Mouse (Mus musculus) layer of hippocampus, postnatal 10 days (tissue): ENCODE measurements at regions not wholly inside any gene's neighbourhood (a gene's known extent, or its start where the extent isn't known, plus 50 kb on each side); places are given as distances from the start of the nearest gene placed in this dataset.
"Not testable (repeated sequence)": the region's sequence is repeated elsewhere in the genome, so short reads cannot be mapped to it uniquely, and the experiment has no call there.

Source experiments
- DNase-seq, 2 experiments: peaks; one replicate each; pipeline ENCODE4 v3.0.0; 2021; ENCODE audit warnings: low spot score in 2 of 2

GRCm38 (mm10) chr12:5956141-5956540 lies 580.7 kb upstream of the Klhl29 start:
- no peak for DNase-seq

GRCm38 (mm10) chr12:5955564-5955963 lies 580.1 kb upstream of the Klhl29 start:
- no peak for DNase-seq

- DNase-seq: no peak
Measured at GRCm38 (mm10) chr12:5943346-5943925, 568.0 kb upstream of the Klhl29 start.

GRCm38 (mm10) chr12:5921262-5921661 lies 545.8 kb upstream of the Klhl29 start:
- no peak for DNase-seq

- DNase-seq: no peak
Measured at GRCm38 (mm10) chr12:5918030-5918429, 542.5 kb upstream of the Klhl29 start.

- no peak for DNase-seq
Measured at GRCm38 (mm10) chr12:5906251-5906650, 530.8 kb upstream of the Klhl29 start.

GRCm38 (mm10) chr12:5891786-5892185 lies 516.3 kb upstream of the Klhl29 start:
- DNase-seq: not testable (repeated sequence)

GRCm38 (mm10) chr12:5866701-5867100 lies 491.2 kb upstream of the Klhl29 start:
- no peak for DNase-seq

GRCm38 (mm10) chr12:5859795-5860194 lies 484.3 kb upstream of the Klhl29 start:
- DNase-seq: no peak

- peak; percentile 29 to 36 for DNase-seq
Measured at GRCm38 (mm10) chr12:5856421-5856820, 480.9 kb upstream of the Klhl29 start.

- DNase-seq: no peak
Measured at GRCm38 (mm10) chr12:5810427-5810826, 434.9 kb upstream of the Klhl29 start.

- no peak for DNase-seq
Measured at GRCm38 (mm10) chr12:5810009-5810408, 434.5 kb upstream of the Klhl29 start.

- DNase-seq: no peak
Measured at GRCm38 (mm10) chr12:5807996-5808886, 432.8 kb upstream of the Klhl29 start.

GRCm38 (mm10) chr12:5805731-5806130 lies 430.2 kb upstream of the Klhl29 start:
- DNase-seq: no peak

- no peak for DNase-seq
Measured at GRCm38 (mm10) chr12:5793051-5793450, 417.6 kb upstream of the Klhl29 start.

GRCm38 (mm10) chr12:5787074-5787813 lies 411.8 kb upstream of the Klhl29 start:
- no peak for DNase-seq

GRCm38 (mm10) chr12:5781276-5781675 lies 405.8 kb upstream of the Klhl29 start:
- no peak for DNase-seq

GRCm38 (mm10) chr12:5777556-5777955 lies 402.1 kb upstream of the Klhl29 start:
- DNase-seq: no peak

- no peak for DNase-seq
Measured at GRCm38 (mm10) chr12:5771399-5771978, 396.0 kb upstream of the Klhl29 start.

GRCm38 (mm10) chr12:5770531-5770930 lies 395.0 kb upstream of the Klhl29 start:
- no peak for DNase-seq

- no peak for DNase-seq
Measured at GRCm38 (mm10) chr12:5764445-5765170, 389.1 kb upstream of the Klhl29 start.
